Mouse (Mus musculus): ENCODE measurements around the gene Arhgef5.

Gene Arhgef5

GRCm38 (mm10) chr6:43333479-43333878, 68.1 kb downstream of the Arhgef5 start:
- no peak for DNase-seq (ENCODE audit: low spot score)

- DNase-seq (ENCODE audit: low spot score): no peak
Measured at GRCm38 (mm10) chr6:43335619-43336234, 70.3 kb downstream of the Arhgef5 start.

- no peak for DNase-seq (ENCODE audit: low spot score)
Measured at GRCm38 (mm10) chr6:43337491-43337961, 72.1 kb downstream of the Arhgef5 start.

- no peak for DNase-seq (ENCODE audit: low spot score)
Measured at GRCm38 (mm10) chr6:43338804-43339203, 73.4 kb downstream of the Arhgef5 start.

Measured in embryo, embryonic 10.5 days (tissue).